Comparison of ENCODE assay signal across 11 mouse cellular contexts in genomic region chr5:37821111-37821601, GRCm38 (mm10). TPM values are rescaled to one million over a fixed set of nuclear protein-coding genes. Genes with fewer than 3 reads are reported as not detected.
DNase-seq lines count a peak whose midpoint lies in the region; ATAC-seq and TF ChIP-seq lines count a peak whose summit lies in the region.
"Had no signal": no experiment of that assay in that cellular context is flagged by ENCODE, and none has a peak within 500 bp of the region (broad histone marks: within the 10 kb centered on the region; RNA-seq: fewer than 3 reads in every experiment).

No protein-coding gene starts in this region.

- peak overlapping the region; percentile 71 for H3K4me3 ChIP-seq in midbrain, embryonic 10.5 days
- H3K4me3 ChIP-seq in midbrain, postnatal 0 days (ENCODE audit: low read depth, low read length): no peak overlapping the region
- peak overlapping the region; percentile 68 for H3K4me3 ChIP-seq in embryonic facial prominence, embryonic 14.5 days (ENCODE audit: low read depth, low read length)
- H3K4me3 ChIP-seq in limb, embryonic 10.5 days: peak overlapping the region; percentile 86
- H3K4me3 ChIP-seq: liver, embryonic 13.5 days had no signal

- H3K9ac ChIP-seq in midbrain, postnatal 0 days (replicated peaks; ENCODE audit: low read length, poor library complexity, severe bottlenecking): no peak overlapping the region
- H3K9ac ChIP-seq in embryonic facial prominence, embryonic 14.5 days (ENCODE audit: low read depth, low read length): peak overlapping the region; percentile 92
- H3K9ac ChIP-seq: liver, embryonic 13.5 days had no signal

- H3K36me3 ChIP-seq in midbrain, embryonic 10.5 days: peaks cover 3% of the 10 kb centered on the region; the same call in 1 of the 2 replicates
- H3K36me3 ChIP-seq in midbrain, postnatal 0 days (ENCODE audit: insufficient read depth, low read length): no peaks in the 10 kb centered on the region
- H3K36me3 ChIP-seq in embryonic facial prominence, embryonic 14.5 days (ENCODE audit: control insufficient read depth, insufficient read depth, low read length): peaks cover 8% of the 10 kb centered on the region; the same call in 1 of the 2 replicates
- peaks cover 23% of the 10 kb centered on the region for H3K36me3 ChIP-seq in limb, embryonic 10.5 days
- H3K36me3 ChIP-seq: liver, embryonic 13.5 days had no signal

- H3K4me1 ChIP-seq in midbrain, embryonic 10.5 days: peaks cover 68% of the 10 kb centered on the region
- no peaks in the 10 kb centered on the region for H3K4me1 ChIP-seq in midbrain, postnatal 0 days (ENCODE audit: insufficient read depth, low read length)
- peaks cover 15% of the 10 kb centered on the region for H3K4me1 ChIP-seq in embryonic facial prominence, embryonic 14.5 days (ENCODE audit: control insufficient read depth, insufficient read depth, low read length)
- peaks cover 96% of the 10 kb centered on the region for H3K4me1 ChIP-seq in limb, embryonic 10.5 days

- DNase-seq in midbrain, embryonic 10.5 days (ENCODE audit: low spot score): peak; percentile 65
- no peak for DNase-seq in midbrain, postnatal 0 days (ENCODE audit: low spot score)
- DNase-seq in embryonic facial prominence, embryonic 14.5 days (ENCODE audit: low spot score): no peak
- DNase-seq in limb, embryonic 10.5 days (ENCODE audit: low spot score): peak; percentile 75
- DNase-seq in retina, embryonic 14.5 days (ENCODE audit: low spot score): peak; percentile 46
- DNase-seq in layer of hippocampus, adult 8-10 months (ENCODE audit: low spot score in 2 of 2): no peak
- no peak for DNase-seq in B cell, adult 2 months
- no peak for DNase-seq in adipocyte (ENCODE audit: low spot score)
- DNase-seq: liver, embryonic 13.5 days had no signal

- no peak overlapping the region for H3K4me2 ChIP-seq in midbrain, postnatal 0 days (ENCODE audit: low read depth, low read length, poor library complexity, severe bottlenecking)
- peak overlapping the region; percentile 78 for H3K4me2 ChIP-seq in embryonic facial prominence, embryonic 14.5 days (ENCODE audit: low read depth, low read length)
- H3K4me2 ChIP-seq: liver, embryonic 13.5 days had no signal

- H3K27me3 ChIP-seq in midbrain, embryonic 10.5 days (ENCODE audit: low read depth, poor library complexity, severe bottlenecking): peaks cover 100% of the 10 kb centered on the region
- peaks cover 71% of the 10 kb centered on the region for H3K27me3 ChIP-seq in midbrain, postnatal 0 days (ENCODE audit: insufficient read depth, low read length)
- peaks cover 79% of the 10 kb centered on the region for H3K27me3 ChIP-seq in embryonic facial prominence, embryonic 14.5 days (replicated peaks; ENCODE audit: control insufficient read depth, insufficient read depth, low read length)
- peaks cover 89% of the 10 kb centered on the region for H3K27me3 ChIP-seq in limb, embryonic 10.5 days (ENCODE audit: low read depth, poor library complexity, severe bottlenecking)

- ATAC-seq in midbrain, postnatal 0 days (ENCODE audit: low FRiP score): no peak
- ATAC-seq in embryonic facial prominence, embryonic 14.5 days (ENCODE audit: low read depth): no peak

- no peak for TF ChIP-seq CTCF in midbrain, postnatal 0 days (IDR thresholded peaks at IDR 0.05)

- H3K9me3 ChIP-seq in midbrain, embryonic 10.5 days (replicated peaks): no peaks in the 10 kb centered on the region
- no peaks in the 10 kb centered on the region for H3K9me3 ChIP-seq in midbrain, postnatal 0 days (ENCODE audit: low read length)
- no peaks in the 10 kb centered on the region for H3K9me3 ChIP-seq in embryonic facial prominence, embryonic 14.5 days (ENCODE audit: control insufficient read depth, low read length)
- H3K9me3 ChIP-seq in limb, embryonic 10.5 days (replicated peaks): no peaks in the 10 kb centered on the region
- H3K9me3 ChIP-seq: liver, embryonic 13.5 days had no signal

- WGBS in midbrain, embryonic 10.5 days: 2% methylated on average over 27 of the region's 27 CpGs
- WGBS in midbrain, postnatal 0 days: 3% methylated on average over 27 of the region's 27 CpGs
- WGBS in embryonic facial prominence, embryonic 14.5 days: 2% methylated on average over 21 of the region's 27 CpGs
- WGBS in limb, embryonic 10.5 days: 1% methylated on average over 27 of the region's 27 CpGs

- H3K27ac ChIP-seq in midbrain, embryonic 10.5 days (replicated peaks): peak overlapping the region; percentile 55; the same call in 1 of the 2 replicates
- H3K27ac ChIP-seq in midbrain, postnatal 0 days (ENCODE audit: low read depth, low read length): no peak overlapping the region
- peak overlapping the region; percentile 82 for H3K27ac ChIP-seq in embryonic facial prominence, embryonic 14.5 days (replicated peaks; ENCODE audit: low read depth, low read length)
- peak overlapping the region; percentile 93 for H3K27ac ChIP-seq in limb, embryonic 10.5 days
- H3K27ac ChIP-seq: liver, embryonic 13.5 days; stomach, postnatal 0 days had no signal

RNA-seq across cellular contexts. Expression of gene Msx1, which starts 3.2 kb away (rescaled TPM):
- polyA plus RNA-seq in midbrain, embryonic 10.5 days (2016; fragmentation: Nextera tagmentation; extraction: Ambion mirVana): 150 and 155 TPM in 2 replicates
- 12.2 and 12.3 TPM in 2 replicates for total RNA-seq in midbrain, postnatal 0 days (2014; rRNA removed)
- 8.0 and 8.3 TPM in 2 replicates for polyA plus RNA-seq in midbrain, postnatal 0 days (2015; fragmentation: Nextera tagmentation; extraction: Ambion mirVana)
- polyA plus RNA-seq in embryonic facial prominence, embryonic 14.5 days (2014; fragmentation: Nextera tagmentation; extraction: Ambion mirVana): 73.2 and 82.9 TPM in 2 replicates
- polyA plus RNA-seq in limb, embryonic 10.5 days (2016; fragmentation: Nextera tagmentation; extraction: Ambion mirVana): 360 and 372 TPM in 2 replicates
- total RNA-seq in layer of hippocampus, adult 8-10 months (2022): 1 to 10 TPM; 4.7 to 5.2 (median 5.1) TPM
- total RNA-seq: hematopoietic stem cell, adult 5-6 weeks had no signal

Comparison
In these comparisons a context has a peak if more than half of its experiments do, and no peak if none do; other contexts are left out.
1. DNase-seq: peak in midbrain, embryonic 10.5 days (single experiment), limb, embryonic 10.5 days (single experiment) and retina, embryonic 14.5 days (single experiment); none in midbrain, postnatal 0 days (single experiment), embryonic facial prominence, embryonic 14.5 days (single experiment), layer of hippocampus, adult 8-10 months (0 of 2), B cell, adult 2 months (0 of 2) and adipocyte (single experiment).